Mouse (Mus musculus): ENCODE data around the gene Smg8. TPM values are rescaled to one million over a fixed set of nuclear protein-coding genes. Genes with fewer than 3 reads are reported as not detected.

Gene Smg8
- polyA plus RNA-seq, 1 experiment from 2014 or later, result 35.2 TPM

- peak overlapping the region; percentile 96 for H3K27ac ChIP-seq (replicated peaks; ENCODE audit: low read depth, low read length)
- under 1% methylated on average over 42 of the region's 42 CpGs for WGBS
- peak overlapping the region; percentile 100 for H3K9ac ChIP-seq (ENCODE audit: low read length)
- peaks cover 7% of the 10 kb centered on the region; the same call in 1 of the 2 replicates for H3K36me3 ChIP-seq (ENCODE audit: control insufficient read depth, insufficient read depth, low read length)
- H3K27me3 ChIP-seq (ENCODE audit: control insufficient read depth, insufficient read depth, low read length), result no peaks in the 10 kb centered on the region
- H3K4me1 ChIP-seq (ENCODE audit: control insufficient read depth, insufficient read depth, low read length), result 0 out of 2 replicates have a peak, but pooled peaks cover 5% of the 10 kb centered on the region
- peak overlapping the region; percentile 43 for H3K4me2 ChIP-seq (ENCODE audit: low read depth, severe bottlenecking)
- DNase-seq (ENCODE audit: low spot score) (peak; percentile 75), ATAC-seq (ENCODE audit: insufficient number of reproducible peaks, low FRiP score, low TSS enrichment, low read depth) (no peak)
- H3K9me3 ChIP-seq (ENCODE audit: control insufficient read depth, low read length), result no peaks in the 10 kb centered on the region
- H3K4me3 ChIP-seq (ENCODE audit: low read depth, low read length), result peak overlapping the region; percentile 98
These were observed 23.1 kb upstream of the Smg8 start for GRCm38 (mm10) chr11:87109519-87110171.

GRCm38 (mm10) chr11:87108755-87109518 is 22.4 kb upstream of the Smg8 start, which contains the start of gene Ska2:
TSS of gene Ska2 (plus strand) at chr11:87109234.
- H3K4me3 ChIP-seq (ENCODE audit: low read depth, low read length), result peak within 1 kb of the TSS; percentile 98
- peak; percentile 99 for DNase-seq (ENCODE audit: low spot score)
- peak; percentile 100 for ATAC-seq (ENCODE audit: insufficient number of reproducible peaks, low FRiP score, low TSS enrichment, low read depth)
- H3K27me3 ChIP-seq (ENCODE audit: control insufficient read depth, insufficient read depth, low read length), result no peaks in the 10 kb centered on the region
- under 1% methylated on average over 40 of the region's 40 CpGs for WGBS
- H3K36me3 ChIP-seq (ENCODE audit: control insufficient read depth, insufficient read depth, low read length), result peaks cover 11% of the 10 kb centered on the region; the same call in 1 of the 2 replicates
- H3K9me3 ChIP-seq (ENCODE audit: control insufficient read depth, low read length), result no peaks in the 10 kb centered on the region
- H3K4me2 ChIP-seq (ENCODE audit: low read depth, severe bottlenecking), result peak within 1 kb of the TSS; percentile 60
- 0 out of 2 replicates have a peak, but pooled peaks cover 5% of the 10 kb centered on the region for H3K4me1 ChIP-seq (ENCODE audit: control insufficient read depth, insufficient read depth, low read length)
- H3K27ac ChIP-seq (replicated peaks; ENCODE audit: low read depth, low read length), result peak within 1 kb of the TSS; percentile 96
- peak within 1 kb of the TSS; percentile 100 for H3K9ac ChIP-seq (ENCODE audit: low read length)

GRCm38 (mm10) chr11:87108409-87108754 is 21.8 kb upstream of the Smg8 start, which contains the start of gene Prr11:
TSS of gene Prr11 (minus strand) at chr11:87108708.
- 0 out of 2 replicates have a peak, but pooled peaks cover 5% of the 10 kb centered on the region for H3K4me1 ChIP-seq (ENCODE audit: control insufficient read depth, insufficient read depth, low read length)
- peak within 1 kb of the TSS; percentile 100 for H3K9ac ChIP-seq (ENCODE audit: low read length)
- no peaks in the 10 kb centered on the region for H3K9me3 ChIP-seq (ENCODE audit: control insufficient read depth, low read length)
- H3K4me2 ChIP-seq (ENCODE audit: low read depth, severe bottlenecking), result peak within 1 kb of the TSS; percentile 60
- 0% methylated on average over 14 of the region's 14 CpGs for WGBS
- no peaks in the 10 kb centered on the region for H3K27me3 ChIP-seq (ENCODE audit: control insufficient read depth, insufficient read depth, low read length)
- peak within 1 kb of the TSS; percentile 98 for H3K4me3 ChIP-seq (ENCODE audit: low read depth, low read length)
- H3K27ac ChIP-seq (replicated peaks; ENCODE audit: low read depth, low read length), result peak within 1 kb of the TSS; percentile 96
- DNase-seq (ENCODE audit: low spot score), result no peak
- H3K36me3 ChIP-seq (ENCODE audit: control insufficient read depth, insufficient read depth, low read length), result peaks cover 8% of the 10 kb centered on the region; the same call in 1 of the 2 replicates
- no peak for ATAC-seq (ENCODE audit: insufficient number of reproducible peaks, low FRiP score, low TSS enrichment, low read depth)

- peak overlapping the region; percentile 72 for H3K4me3 ChIP-seq (ENCODE audit: low read depth, low read length)
- ATAC-seq (ENCODE audit: insufficient number of reproducible peaks, low FRiP score, low TSS enrichment, low read depth), result no peak
- H3K4me2 ChIP-seq (ENCODE audit: low read depth, severe bottlenecking), result peak overlapping the region; percentile 71; the same call in 1 of the 2 replicates
- DNase-seq (ENCODE audit: low spot score), result no peak
- no peaks in the 10 kb centered on the region for H3K27me3 ChIP-seq (ENCODE audit: control insufficient read depth, insufficient read depth, low read length)
- H3K9me3 ChIP-seq (ENCODE audit: control insufficient read depth, low read length), result no peaks in the 10 kb centered on the region
- 67% methylated on average over 2 of the region's 2 CpGs for WGBS
- H3K4me1 ChIP-seq (ENCODE audit: control insufficient read depth, insufficient read depth, low read length), result peaks cover 14% of the 10 kb centered on the region
- H3K27ac ChIP-seq (replicated peaks; ENCODE audit: low read depth, low read length), result no peak overlapping the region
- peaks cover 12% of the 10 kb centered on the region for H3K36me3 ChIP-seq (ENCODE audit: control insufficient read depth, insufficient read depth, low read length)
- no peak overlapping the region for H3K9ac ChIP-seq (ENCODE audit: low read length)
These were observed 568 bp upstream of the Smg8 start for GRCm38 (mm10) chr11:87087142-87087541.

- Histone ChIP-seq H3K9ac (ENCODE audit: low read length) (0 out of 2 replicates have a peak overlapping the region, but pooled peaks have one; percentile 96), H3K36me3 (ENCODE audit: control insufficient read depth, insufficient read depth, low read length) (peaks cover 10% of the 10 kb centered on the region), H3K27ac (replicated peaks; ENCODE audit: low read depth, low read length) (no peak overlapping the region), H3K27me3 (ENCODE audit: control insufficient read depth, insufficient read depth, low read length) (no peaks in the 10 kb centered on the region), H3K4me1 (ENCODE audit: control insufficient read depth, insufficient read depth, low read length) (peaks cover 14% of the 10 kb centered on the region), H3K4me3 (ENCODE audit: low read depth, low read length) (peak overlapping the region; percentile 72), H3K4me2 (ENCODE audit: low read depth, severe bottlenecking) (peak overlapping the region; percentile 71), H3K9me3 (ENCODE audit: control insufficient read depth, low read length) (no peaks in the 10 kb centered on the region)
- ATAC-seq (ENCODE audit: insufficient number of reproducible peaks, low FRiP score, low TSS enrichment, low read depth), result no peak
- WGBS, result 92% methylated on average over 13 of the region's 13 CpGs
- DNase-seq (ENCODE audit: low spot score), result no peak
These were observed 1.1 kb downstream of the Smg8 start for GRCm38 (mm10) chr11:87085461-87085860.

GRCm38 (mm10) chr11:87083712-87084111 is 2.9 kb downstream of the Smg8 start:
- no peak for DNase-seq (ENCODE audit: low spot score)
- no peak overlapping the region for H3K27ac ChIP-seq (replicated peaks; ENCODE audit: low read depth, low read length)
- H3K4me2 ChIP-seq (ENCODE audit: low read depth, severe bottlenecking), result no peak overlapping the region
- H3K4me3 ChIP-seq (ENCODE audit: low read depth, low read length), result no peak overlapping the region
- H3K4me1 ChIP-seq (ENCODE audit: control insufficient read depth, insufficient read depth, low read length), result peaks cover 14% of the 10 kb centered on the region
- H3K9ac ChIP-seq (ENCODE audit: low read length), result no peak overlapping the region
- no peaks in the 10 kb centered on the region for H3K27me3 ChIP-seq (ENCODE audit: control insufficient read depth, insufficient read depth, low read length)
- H3K9me3 ChIP-seq (ENCODE audit: control insufficient read depth, low read length), result no peaks in the 10 kb centered on the region
- 84% methylated on average over 1 of the region's 1 CpGs for WGBS
- H3K36me3 ChIP-seq (ENCODE audit: control insufficient read depth, insufficient read depth, low read length), result peaks cover 13% of the 10 kb centered on the region
- ATAC-seq (ENCODE audit: insufficient number of reproducible peaks, low FRiP score, low TSS enrichment, low read depth), result no peak

- peak within 1 kb of the TSS; percentile 77 for H3K9ac ChIP-seq (ENCODE audit: low read length)
- 1% methylated on average over 43 of the region's 43 CpGs for WGBS
- no peak within 1 kb of the TSS; the same call in 1 of the 2 replicates for H3K27ac ChIP-seq (replicated peaks; ENCODE audit: low read depth, low read length)
- peaks cover 2% of the 10 kb centered on the region; the same call in 1 of the 2 replicates for H3K36me3 ChIP-seq (ENCODE audit: control insufficient read depth, insufficient read depth, low read length)
- no peaks in the 10 kb centered on the region for H3K9me3 ChIP-seq (ENCODE audit: control insufficient read depth, low read length)
- H3K27me3 ChIP-seq (ENCODE audit: control insufficient read depth, insufficient read depth, low read length), result no peaks in the 10 kb centered on the region
- H3K4me1 ChIP-seq (ENCODE audit: control insufficient read depth, insufficient read depth, low read length), result peaks cover 7% of the 10 kb centered on the region; the same call in 1 of the 2 replicates
- peak within 1 kb of the TSS; percentile 80 for H3K4me2 ChIP-seq (ENCODE audit: low read depth, severe bottlenecking)
- ATAC-seq (ENCODE audit: insufficient number of reproducible peaks, low FRiP score, low TSS enrichment, low read depth) (peak; percentile 87), DNase-seq (ENCODE audit: low spot score) (peak; percentile 92)
- H3K4me3 ChIP-seq (ENCODE audit: low read depth, low read length), result peak within 1 kb of the TSS; percentile 57
These were observed 12.6 kb downstream of the Smg8 start, which contains the start of gene Gdpd1 for GRCm38 (mm10) chr11:87073866-87074440. TSS of gene Gdpd1 (minus strand) at chr11:87074062.

GRCm38 (mm10) chr11:87073343-87073865 is 13.2 kb downstream of the Smg8 start:
- Histone ChIP-seq H3K27me3 (ENCODE audit: control insufficient read depth, insufficient read depth, low read length) (no peaks in the 10 kb centered on the region), H3K9me3 (ENCODE audit: control insufficient read depth, low read length) (no peaks in the 10 kb centered on the region), H3K4me2 (ENCODE audit: low read depth, severe bottlenecking) (peak overlapping the region; percentile 80), H3K9ac (ENCODE audit: low read length) (peak overlapping the region; percentile 77), H3K4me1 (ENCODE audit: control insufficient read depth, insufficient read depth, low read length) (peaks cover 7% of the 10 kb centered on the region; the same call in 1 of the 2 replicates), H3K36me3 (ENCODE audit: control insufficient read depth, insufficient read depth, low read length) (peaks cover 2% of the 10 kb centered on the region; the same call in 1 of the 2 replicates), H3K4me3 (ENCODE audit: low read depth, low read length) (peak overlapping the region; percentile 57), H3K27ac (replicated peaks; ENCODE audit: low read depth, low read length) (no peak overlapping the region; the same call in 1 of the 2 replicates)
- peak; percentile 56 for ATAC-seq (ENCODE audit: insufficient number of reproducible peaks, low FRiP score, low TSS enrichment, low read depth)
- DNase-seq (ENCODE audit: low spot score), result peak; percentile 78
- under 1% methylated on average over 24 of the region's 24 CpGs for WGBS

Data from limb, embryonic 11.5 days (tissue).